Mouse (Mus musculus): ENCODE results near the gene Dlgap1. TPM values are rescaled to one million over a fixed set of nuclear protein-coding genes. Genes with fewer than 3 reads are reported as not detected.

The Dlgap1 gene
- total RNA-seq, 1 experiment from 2014 or later: not detected

DNA sequence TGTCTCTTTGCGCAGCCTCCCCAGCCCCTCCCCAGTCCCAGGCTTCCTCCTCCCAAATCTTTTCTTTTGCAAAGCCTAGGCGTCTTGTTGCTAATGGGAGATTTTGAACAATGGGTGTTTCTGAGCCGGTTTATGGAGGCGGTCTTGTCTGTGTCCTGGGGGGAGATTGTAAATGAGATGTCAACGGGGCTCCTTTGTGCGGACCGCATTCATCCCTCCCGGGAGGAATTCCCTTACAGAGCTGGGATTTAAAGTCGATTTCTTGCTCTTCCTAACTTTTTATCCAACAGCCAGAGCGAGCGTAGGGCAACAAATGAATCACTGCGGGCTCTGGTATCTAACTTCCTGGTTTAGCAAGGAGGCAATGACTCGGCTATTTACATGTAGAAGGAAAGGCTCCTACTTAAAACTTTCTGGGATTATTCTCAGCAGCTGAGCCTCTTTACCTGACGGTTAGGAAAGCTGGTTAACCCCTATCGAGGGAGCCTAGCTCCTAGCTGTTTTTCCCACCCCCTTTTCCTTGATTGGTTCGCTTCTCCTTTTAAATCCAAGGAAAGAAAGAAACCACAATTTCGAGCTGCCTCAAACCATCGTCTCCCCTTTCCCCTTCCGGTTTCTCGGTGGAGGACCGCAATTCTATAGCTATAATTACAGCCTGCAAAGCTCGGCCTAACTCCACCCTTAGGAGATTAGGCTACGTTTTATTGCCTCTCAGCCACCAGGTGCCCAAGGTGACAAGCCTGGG lies 779.0 kb downstream of the Dlgap1 start:
- ATAC-seq (replicated peaks; ENCODE audit: low read depth, poor library complexity, severe bottlenecking): peak; percentile 59

- ATAC-seq (replicated peaks; ENCODE audit: low read depth, poor library complexity, severe bottlenecking): no peak
Measured at GRCm38 (mm10) chr17:70748476-70748830, 779.6 kb downstream of the Dlgap1 start.

DNA sequence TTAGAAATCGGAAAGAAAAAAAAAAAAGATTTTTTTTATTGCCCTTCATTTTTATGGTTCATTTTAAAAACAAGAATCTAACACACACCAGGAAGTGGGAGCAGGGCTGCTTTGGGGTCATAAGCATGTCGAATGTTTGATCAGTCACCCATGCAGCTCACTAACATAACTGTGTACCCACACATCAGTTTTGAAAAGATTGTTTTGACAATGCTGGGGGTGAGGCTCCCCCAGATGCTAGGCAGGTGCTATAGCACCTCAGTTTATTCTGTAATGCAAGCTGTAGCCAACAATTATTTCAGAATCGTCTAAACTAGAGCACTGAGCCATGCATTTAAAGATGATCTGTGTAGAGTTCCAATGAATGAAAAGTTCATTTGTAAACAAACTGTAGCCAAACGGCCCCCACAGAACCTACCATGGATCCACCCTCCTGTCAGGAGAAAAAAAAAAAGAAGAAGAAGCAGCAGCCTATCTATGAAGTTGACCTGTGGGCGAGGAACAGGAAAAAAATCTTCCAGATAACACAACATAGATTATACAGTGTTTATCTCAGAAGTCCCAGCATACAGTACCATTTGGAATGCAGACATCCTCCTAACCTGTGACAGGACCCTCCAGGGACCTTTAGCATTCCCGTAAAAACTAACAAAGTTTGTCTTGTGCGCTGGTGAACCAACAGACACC lies 780.2 kb downstream of the Dlgap1 start:
- ATAC-seq (replicated peaks; ENCODE audit: low read depth, poor library complexity, severe bottlenecking): no peak

DNA sequence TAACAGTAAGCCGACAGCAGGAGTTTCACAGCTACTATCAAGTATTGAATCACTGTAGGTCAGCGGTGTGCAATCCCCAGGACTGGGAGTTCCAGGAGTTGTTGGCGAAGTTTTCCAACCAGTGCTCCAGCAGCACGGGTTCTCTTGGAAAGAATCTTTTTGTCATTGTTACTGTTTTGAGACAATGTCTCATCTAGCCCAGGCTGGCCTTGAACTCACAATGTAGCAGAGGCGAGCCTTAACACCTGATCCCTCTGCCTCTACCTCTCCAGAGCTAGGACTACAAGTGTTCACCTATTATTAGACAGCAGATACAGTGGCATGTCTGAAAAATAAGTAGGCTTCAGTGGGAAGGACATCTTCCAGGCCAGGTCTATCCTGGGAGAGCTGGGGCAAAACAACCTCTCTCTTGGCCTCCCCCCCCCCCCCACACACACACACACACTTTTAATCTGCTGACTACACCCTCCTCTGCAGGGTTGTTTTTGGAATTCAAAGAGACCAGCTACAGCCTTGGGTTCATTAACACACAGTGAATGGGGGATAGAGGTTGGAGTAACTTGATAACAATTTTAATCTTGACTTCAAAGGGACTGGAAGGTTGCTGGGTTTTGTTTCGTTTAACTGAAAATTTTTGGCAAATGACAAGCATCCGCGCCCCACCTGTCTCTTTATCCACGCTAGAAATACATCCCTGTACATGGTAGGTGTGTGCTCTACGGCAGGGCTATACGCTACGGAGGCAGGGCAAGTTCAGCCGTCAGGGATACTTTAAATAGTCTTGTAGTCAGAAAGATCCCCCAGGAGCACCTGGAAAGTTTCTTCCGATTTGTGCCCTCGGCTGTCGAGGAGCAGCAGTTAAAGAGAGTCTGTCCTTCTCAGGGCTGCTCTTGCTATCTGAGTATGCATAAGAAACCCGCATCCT lies 781.6 kb downstream of the Dlgap1 start:
- ATAC-seq (replicated peaks; ENCODE audit: low read depth, poor library complexity, severe bottlenecking): no peak

DNA sequence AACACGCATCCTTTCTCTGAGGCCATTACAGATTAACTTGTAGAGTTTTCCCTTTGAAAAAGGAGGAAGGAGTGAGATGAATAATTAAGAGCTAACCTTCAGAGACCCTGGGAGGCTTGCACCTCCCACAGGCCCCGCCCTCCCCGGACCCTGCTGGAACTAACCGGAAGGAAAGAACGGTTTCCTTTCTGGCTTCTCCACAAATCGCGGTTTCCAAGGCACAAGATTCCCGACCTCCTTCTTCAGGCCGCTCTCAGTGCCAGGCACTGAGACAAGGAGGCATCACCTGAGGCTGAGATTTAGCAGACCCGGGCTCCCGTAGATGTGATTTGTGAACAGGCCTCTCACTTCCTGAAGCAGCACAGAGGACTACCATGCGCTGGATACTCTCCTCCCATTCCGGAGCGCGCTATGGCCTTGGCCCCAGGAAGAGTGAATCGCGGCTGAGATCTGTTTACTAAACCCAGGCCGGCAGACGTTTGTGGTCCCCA lies 782.3 kb downstream of the Dlgap1 start:
- no peak for ATAC-seq (replicated peaks; ENCODE audit: low read depth, poor library complexity, severe bottlenecking)

DNA sequence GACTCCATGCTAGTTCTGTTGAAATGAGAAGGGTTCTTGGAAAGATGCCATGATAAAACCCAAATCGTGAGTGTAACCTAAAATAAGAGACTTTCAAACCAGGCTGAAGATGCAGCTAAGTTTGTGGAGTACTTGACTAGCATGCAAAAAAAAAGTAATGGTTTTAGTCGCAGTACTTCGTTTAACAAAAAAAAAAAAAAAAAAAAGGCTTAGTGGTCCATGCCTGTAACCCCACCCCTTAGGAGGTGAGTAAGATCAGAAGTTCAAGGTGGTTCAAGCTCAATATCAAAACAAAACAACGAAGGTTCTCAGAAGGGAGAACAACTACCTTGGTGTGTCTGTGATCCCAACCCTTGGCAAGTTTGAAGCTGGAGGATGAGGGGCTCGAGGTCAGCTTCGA lies 782.8 kb downstream of the Dlgap1 start:
- ATAC-seq (replicated peaks; ENCODE audit: low read depth, poor library complexity, severe bottlenecking): no peak

- ATAC-seq (replicated peaks; ENCODE audit: low read depth, poor library complexity, severe bottlenecking): no peak
Measured at GRCm38 (mm10) chr17:70753444-70754032, 784.7 kb downstream of the Dlgap1 start.

GRCm38 (mm10) chr17:70754041-70754440 lies 785.2 kb downstream of the Dlgap1 start:
- ATAC-seq (replicated peaks; ENCODE audit: low read depth, poor library complexity, severe bottlenecking): no peak

- ATAC-seq (replicated peaks; ENCODE audit: low read depth, poor library complexity, severe bottlenecking): no peak
Measured at GRCm38 (mm10) chr17:70754638-70755037, 785.8 kb downstream of the Dlgap1 start.

- ATAC-seq (replicated peaks; ENCODE audit: low read depth, poor library complexity, severe bottlenecking): peak; percentile 79
Measured at GRCm38 (mm10) chr17:70755039-70755668, 786.3 kb downstream of the Dlgap1 start.

DNA sequence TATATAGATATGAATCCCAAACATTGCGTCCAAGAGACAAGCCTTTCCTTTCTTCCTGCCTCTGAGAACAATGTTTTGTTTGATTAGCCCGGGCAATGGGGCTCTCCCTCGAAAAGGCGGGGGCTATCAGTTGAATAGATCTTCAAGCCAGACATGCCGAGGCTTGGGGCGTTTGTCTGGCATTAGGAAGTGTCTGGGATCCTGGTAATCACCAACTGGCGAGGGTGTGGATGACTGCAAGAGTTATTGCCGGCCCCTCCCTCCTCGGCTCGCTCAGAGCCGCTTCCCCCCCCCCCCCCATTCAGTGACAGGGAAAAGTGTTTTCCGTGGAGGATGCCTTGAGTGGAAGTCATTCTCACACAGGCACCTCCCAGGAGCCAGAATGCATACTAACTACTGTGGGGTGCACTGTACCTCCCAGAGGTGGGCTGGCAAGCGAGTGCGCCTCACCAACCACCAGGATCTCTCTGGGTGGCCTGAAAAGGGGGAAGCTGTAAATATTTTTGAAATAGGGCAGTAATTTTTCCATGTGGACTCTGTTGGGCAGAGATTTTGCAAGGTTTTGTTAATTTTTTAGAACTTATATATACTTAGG lies 786.9 kb downstream of the Dlgap1 start:
- 0 out of 2 replicates have a peak, but pooled peaks have one; percentile 23 for ATAC-seq (replicated peaks; ENCODE audit: low read depth, poor library complexity, severe bottlenecking)

DNA sequence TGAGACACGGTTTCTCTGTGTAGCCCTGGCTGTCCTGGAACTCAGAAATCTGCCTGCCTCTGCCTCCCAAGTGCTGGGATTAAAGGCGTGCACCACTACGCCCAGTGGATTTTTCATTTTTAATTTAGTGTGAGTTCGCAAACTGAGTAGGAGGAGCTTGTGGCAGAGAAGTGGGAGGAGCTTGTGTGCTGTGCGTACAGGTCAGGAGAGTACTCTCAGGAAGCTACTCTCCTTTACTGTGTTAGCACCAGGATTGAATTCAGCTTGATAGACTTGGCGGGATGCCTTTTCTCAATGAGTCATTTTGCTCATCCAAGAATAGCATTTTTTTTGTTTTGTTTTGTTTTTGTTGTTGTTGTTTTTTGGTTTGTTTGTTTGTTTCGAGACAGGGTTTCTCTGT lies 793.1 kb downstream of the Dlgap1 start:
- ATAC-seq (replicated peaks; ENCODE audit: low read depth, poor library complexity, severe bottlenecking): no peak

GRCm38 (mm10) chr17:70762634-70763033 lies 793.8 kb downstream of the Dlgap1 start:
- no peak for ATAC-seq (replicated peaks; ENCODE audit: low read depth, poor library complexity, severe bottlenecking)

- ATAC-seq (replicated peaks; ENCODE audit: low read depth, poor library complexity, severe bottlenecking): no peak
Measured at GRCm38 (mm10) chr17:70765337-70765736, 796.5 kb downstream of the Dlgap1 start.

DNA sequence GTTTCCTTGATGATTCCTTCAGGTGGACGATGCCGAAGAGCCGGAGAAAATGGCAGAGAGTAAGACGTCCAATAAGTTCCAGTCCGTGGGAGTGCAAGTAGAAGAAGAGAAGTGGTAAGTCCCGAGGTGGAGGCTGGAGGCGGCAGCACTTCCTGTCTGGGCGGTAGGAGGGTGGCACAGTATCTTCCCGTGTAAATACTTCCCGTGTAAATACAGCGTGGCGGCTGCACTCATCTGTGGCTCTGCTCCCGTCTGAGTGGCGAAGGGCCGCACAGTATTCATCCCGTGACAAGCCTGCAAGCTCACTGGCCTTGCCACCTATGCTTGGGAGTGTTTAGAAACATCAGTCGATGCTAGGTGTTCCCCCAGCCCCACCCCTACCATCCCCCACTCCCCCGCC lies 797.1 kb downstream of the Dlgap1 start:
- ATAC-seq (replicated peaks; ENCODE audit: low read depth, poor library complexity, severe bottlenecking): no peak

DNA sequence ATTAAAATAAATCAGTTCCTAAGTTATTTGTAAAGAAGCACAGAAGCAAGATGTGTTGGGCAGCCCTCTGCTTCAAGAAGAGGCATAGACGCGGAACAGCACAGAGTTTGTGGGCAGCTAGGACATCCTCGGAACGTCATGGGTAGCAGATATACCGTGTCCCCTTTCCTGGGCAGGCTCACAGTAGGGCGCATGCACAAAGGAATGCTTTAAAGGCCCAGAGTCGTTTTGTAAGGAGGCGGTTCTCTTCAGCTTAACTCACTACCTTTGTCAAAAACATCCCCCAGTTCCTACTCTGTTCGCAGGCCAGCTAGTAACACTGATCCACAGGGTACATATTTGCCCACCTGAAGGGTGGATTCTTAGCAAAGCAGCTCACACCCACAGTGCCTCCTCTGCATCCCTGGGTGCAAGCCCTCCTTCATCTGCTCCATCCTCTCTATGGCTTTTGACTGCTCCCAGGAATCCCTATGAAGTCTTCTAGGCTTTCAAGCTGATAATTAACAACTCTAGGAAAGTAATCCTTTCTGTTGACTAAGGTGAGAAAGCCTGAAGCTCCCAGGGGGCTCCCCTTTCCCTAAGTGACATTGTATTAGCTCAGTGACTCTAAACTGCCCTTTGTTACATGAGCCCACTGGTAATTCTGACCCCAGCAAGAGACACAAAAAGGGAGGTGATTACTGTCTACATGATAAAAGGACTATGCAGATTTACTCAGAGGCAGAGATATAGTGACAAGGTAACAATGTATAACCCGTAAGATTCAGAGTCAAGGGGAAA lies 803.4 kb downstream of the Dlgap1 start:
- no peak for ATAC-seq (replicated peaks; ENCODE audit: low read depth, poor library complexity, severe bottlenecking)

- no peak for ATAC-seq (replicated peaks; ENCODE audit: low read depth, poor library complexity, severe bottlenecking)
Measured at GRCm38 (mm10) chr17:70779770-70780169, 810.9 kb downstream of the Dlgap1 start.

Measured in common myeloid progenitor, adult 5-6 weeks (primary cell).